9 mouse cellular contexts compared by ENCODE assay signal in genomic region chr1:97038548-97038947, GRCm38 (mm10).
DNase-seq lines count a peak whose midpoint lies in the region; ATAC-seq lines count a peak whose summit lies in the region.
"Had no signal": no experiment of that assay in that cellular context is flagged by ENCODE, and none has a peak within 500 bp of the region (broad histone marks: within the 10 kb centered on the region; RNA-seq: fewer than 3 reads in every experiment).

No protein-coding gene starts in this region.

- 11% methylated on average over 2 of the region's 2 CpGs for WGBS in kidney, embryonic 15.5 days

- H3K4me3 ChIP-seq in kidney, embryonic 15.5 days (replicated peaks): no peak overlapping the region

- H3K9ac ChIP-seq in kidney, embryonic 15.5 days: no peak overlapping the region
- H3K9ac ChIP-seq: liver, embryonic 14.5 days had no signal

- no peak for ATAC-seq in kidney, embryonic 15.5 days (replicated peaks; ENCODE audit: low FRiP score)

- no peaks in the 10 kb centered on the region for H3K36me3 ChIP-seq in kidney, embryonic 15.5 days

- no peak overlapping the region for H3K4me2 ChIP-seq in kidney, embryonic 15.5 days

- H3K27ac ChIP-seq in kidney, embryonic 15.5 days: no peak overlapping the region
- H3K27ac ChIP-seq: liver, embryonic 14.5 days had no signal

- no peaks in the 10 kb centered on the region for H3K4me1 ChIP-seq in kidney, embryonic 15.5 days

- no peaks in the 10 kb centered on the region for H3K9me3 ChIP-seq in kidney, embryonic 15.5 days (replicated peaks)

- DNase-seq in kidney, postnatal 14 days: peak; percentile 2
- DNase-seq in thymus, postnatal 0 days (ENCODE audit: low spot score): peak; percentile 16
- DNase-seq in thymus, postnatal 4 days: no peak
- DNase-seq in embryo, embryonic 9.5 days (ENCODE audit: extremely low spot score): peak; percentile 4
- peak; percentile 4 for DNase-seq in right cerebral cortex, postnatal 14 days
- DNase-seq in urinary bladder, adult 2 months (ENCODE audit: low spot score): no peak
- no peak for DNase-seq in cerebellum, adult 18-20 months

- H3K27me3 ChIP-seq in kidney, embryonic 15.5 days: no peaks in the 10 kb centered on the region

Comparison
In these comparisons a context has a peak if more than half of its experiments do, and no peak if none do; other contexts are left out.
1. DNase-seq: peak in kidney, postnatal 14 days (single experiment), thymus, postnatal 0 days (single experiment), embryo, embryonic 9.5 days (single experiment) and right cerebral cortex, postnatal 14 days (single experiment); none in thymus, postnatal 4 days (single experiment), urinary bladder, adult 2 months (single experiment) and cerebellum, adult 18-20 months (0 of 2).